Mouse (Mus musculus) layer of hippocampus, adult 11-12 months (tissue): Measurements from ENCODE around the gene Elovl6.
A peak's percentile ranks its signal among the peaks of the same experiment; 100 is the strongest.

Experiments used
- DNase-seq: peaks from one replicate; pipeline ENCODE4 v3.0.0; 2022; ENCODE audit warnings: low spot score

The Elovl6 gene

DNA sequence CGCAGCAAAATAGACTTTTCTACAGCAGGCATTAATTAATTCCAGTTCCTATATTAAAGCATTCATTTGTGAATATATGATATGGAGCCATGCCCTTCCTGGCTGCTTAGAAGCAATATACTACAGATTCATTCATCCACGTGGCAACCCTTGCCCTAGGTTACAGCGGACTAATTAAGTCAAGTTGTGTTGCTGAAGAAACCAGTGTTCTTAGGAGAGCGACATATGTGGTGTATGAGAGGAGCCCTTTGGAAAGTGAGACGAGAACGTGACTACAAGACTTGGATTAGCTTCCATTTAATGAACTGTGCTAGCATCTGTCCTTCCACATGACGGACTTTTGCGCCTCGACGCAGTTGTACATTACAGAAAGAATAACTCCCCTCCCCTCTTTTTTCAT, 115.2 kb downstream of the Elovl6 start:
- DNase-seq = no peak

DNA sequence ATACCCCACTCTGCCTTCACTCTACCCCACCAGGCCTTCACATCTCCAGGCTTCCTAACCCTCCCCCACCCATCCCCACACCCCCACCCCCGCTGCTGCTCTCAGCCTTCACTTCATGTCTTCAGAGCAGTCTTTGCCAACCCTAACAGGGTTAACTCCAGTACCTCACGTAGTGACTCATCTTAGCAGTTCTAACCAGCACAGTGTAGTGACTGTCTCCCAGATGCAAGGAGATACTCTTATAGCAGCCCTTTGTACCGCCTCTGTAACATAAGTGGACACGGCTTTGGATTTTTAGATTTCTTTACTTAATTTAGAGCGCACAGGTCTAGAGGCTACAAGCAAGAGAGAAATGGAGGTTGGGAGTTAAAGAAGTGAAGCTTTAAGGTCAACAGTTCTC, 116.4 kb downstream of the Elovl6 start:
- DNase-seq = no peak

- peak; percentile 65 for DNase-seq
Observed at GRCm38 (mm10) chr3:129649586-129650292, 117.6 kb downstream of the Elovl6 start.

- no peak for DNase-seq
Observed at GRCm38 (mm10) chr3:129650293-129650612, 118.1 kb downstream of the Elovl6 start.

- DNase-seq = no peak
Observed at GRCm38 (mm10) chr3:129650931-129651330, 118.8 kb downstream of the Elovl6 start.

DNA sequence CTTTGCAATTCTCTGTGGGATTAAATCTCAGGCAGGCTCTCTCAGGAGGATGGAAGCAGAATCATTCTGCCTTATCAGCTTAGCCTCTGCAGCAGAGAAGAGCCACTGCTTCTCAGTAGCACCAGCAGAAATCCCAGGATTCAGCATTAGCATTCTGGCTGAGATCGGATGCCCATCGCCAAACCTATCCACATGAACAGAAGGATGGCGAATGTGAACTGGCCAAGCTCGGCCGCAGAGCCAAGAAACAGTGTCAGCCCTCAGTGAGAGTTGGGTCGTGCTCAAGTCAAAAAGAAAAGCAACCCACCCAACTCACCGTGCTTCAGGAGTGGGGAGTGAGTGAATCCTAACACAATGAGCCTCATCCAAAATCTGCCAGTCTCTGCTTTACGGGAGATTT, 119.6 kb downstream of the Elovl6 start:
- no peak for DNase-seq

DNA sequence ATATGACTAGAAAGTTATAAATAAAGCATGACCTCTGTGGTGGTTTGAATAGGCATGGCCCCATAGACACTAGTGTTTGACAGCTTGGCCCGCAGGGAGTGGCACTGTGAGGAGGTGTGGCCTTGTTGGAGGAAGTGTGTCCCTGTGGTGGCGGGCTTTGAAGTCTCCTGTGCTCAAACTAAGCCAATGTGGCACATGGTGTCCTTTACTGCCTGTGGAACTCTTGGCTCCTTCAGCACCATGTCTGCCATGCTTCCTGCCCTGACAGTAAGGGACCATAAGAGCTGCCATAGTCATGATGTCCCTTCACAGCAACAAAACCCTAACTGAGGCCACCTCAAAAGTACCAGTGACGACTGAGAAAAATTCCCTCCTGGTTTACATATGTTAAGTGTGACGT, 120.3 kb downstream of the Elovl6 start:
- no peak for DNase-seq

DNA sequence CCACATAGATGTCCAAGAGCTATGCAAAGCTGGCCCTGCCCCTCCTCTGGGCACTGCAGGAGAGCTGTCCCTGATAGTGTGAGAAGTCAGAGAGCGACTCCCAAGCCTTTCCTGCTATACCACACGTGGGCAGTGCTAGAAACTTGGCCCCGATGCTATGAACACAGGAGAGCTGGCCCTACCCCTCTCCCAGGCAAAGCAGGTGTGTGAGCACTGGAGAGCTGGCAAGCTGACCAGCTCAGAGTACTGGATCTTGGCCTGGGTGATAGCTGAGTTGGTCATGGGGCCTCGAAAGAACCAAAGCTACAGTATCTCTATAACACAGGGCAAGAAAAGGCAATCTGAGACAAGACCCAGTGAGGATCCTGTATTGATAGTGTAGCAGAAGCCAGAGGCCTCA, 124.4 kb downstream of the Elovl6 start:
- no peak for DNase-seq

DNA sequence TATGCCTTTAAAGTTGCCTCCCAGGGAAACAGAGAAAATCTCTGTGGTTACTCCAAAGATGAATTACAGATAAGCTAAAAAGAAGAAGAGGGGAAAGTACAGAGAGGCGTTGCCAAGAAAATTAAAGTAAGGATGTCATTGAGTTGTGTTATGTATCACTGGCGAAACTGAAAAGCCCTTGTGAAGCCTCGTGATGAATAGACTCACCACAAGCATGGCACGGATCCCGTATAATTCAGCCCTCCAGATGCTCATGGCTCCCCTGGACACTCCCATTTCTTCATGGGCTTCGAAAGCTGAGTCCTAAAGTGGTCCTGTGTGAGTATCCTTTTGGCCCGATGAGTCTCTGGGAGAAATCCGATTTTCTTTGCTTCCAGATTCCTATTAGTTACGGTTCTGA, 125.1 kb downstream of the Elovl6 start:
- DNase-seq = no peak

DNA sequence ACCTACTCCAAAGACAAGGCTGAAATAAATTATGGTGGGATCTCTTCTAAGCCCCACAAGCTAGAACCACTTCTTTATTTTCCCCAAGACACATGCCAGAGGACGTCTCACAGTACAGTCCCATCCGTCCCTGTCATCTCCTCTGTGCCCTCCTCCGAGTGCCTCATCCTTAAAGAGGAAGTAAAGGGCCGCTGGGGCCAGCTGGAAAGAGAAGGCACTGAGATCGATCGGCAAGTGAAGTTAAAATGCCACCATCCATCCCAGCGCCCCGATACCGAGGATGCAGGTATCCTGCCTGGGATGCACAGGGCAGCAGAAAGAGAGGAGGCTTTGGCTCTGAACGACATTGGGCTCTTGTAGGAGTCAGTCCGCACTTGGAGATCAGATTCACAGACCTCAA, 125.6 kb downstream of the Elovl6 start:
- DNase-seq = no peak

- DNase-seq = no peak
Observed at GRCm38 (mm10) chr3:129658776-129659175, 126.6 kb downstream of the Elovl6 start.

- DNase-seq = no peak
Observed at GRCm38 (mm10) chr3:129663906-129664305, 131.8 kb downstream of the Elovl6 start.

- DNase-seq = no peak
Observed at GRCm38 (mm10) chr3:129675923-129676322, 143.8 kb downstream of the Elovl6 start.

- peak; percentile 47 for DNase-seq
Observed at GRCm38 (mm10) chr3:129680258-129680657, 148.1 kb downstream of the Elovl6 start.

DNA sequence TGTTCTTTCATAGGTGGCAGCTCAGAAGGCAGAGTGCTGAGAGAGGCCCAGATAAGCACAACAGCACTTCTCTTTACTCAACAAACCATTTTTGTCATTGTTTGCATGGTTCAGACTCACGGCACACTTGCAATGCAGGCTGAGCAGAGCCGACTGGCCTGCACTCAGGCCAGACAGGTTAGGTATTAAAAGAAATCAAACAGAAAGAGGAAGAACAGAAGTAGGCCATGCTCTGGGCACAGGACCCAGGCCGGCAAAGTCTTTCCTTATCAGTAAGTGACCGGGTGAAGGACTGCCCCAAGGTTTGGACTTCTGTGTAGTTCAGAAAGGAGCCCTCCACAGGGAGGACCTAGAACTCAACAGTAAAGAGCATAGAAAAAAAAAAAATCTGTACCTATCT, 149.7 kb downstream of the Elovl6 start:
- DNase-seq = no peak

- peak; percentile 68 for DNase-seq
Observed at GRCm38 (mm10) chr3:129682389-129682788, 150.2 kb downstream of the Elovl6 start.

GRCm38 (mm10) chr3:129683060-129683679, 151.0 kb downstream of the Elovl6 start:
- DNase-seq = peak; percentile 23

DNA sequence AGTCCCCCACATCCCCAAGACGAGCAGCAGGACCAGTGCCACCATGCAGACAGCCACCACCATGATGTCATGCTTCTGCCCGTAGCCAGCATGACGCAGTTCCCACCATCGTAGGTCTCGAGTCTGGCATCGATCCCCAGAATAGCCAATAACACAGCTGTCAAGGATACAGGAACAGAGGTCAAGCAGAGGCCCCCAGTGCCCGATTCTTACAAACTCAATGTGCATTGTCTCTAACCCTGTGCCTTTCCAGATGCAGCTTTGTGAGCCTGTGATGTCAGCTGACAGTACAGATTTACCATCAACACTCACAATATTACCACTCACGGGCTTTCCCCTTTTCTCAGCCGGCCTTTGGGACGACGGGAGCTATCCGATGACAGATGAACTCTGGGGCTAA, 154.0 kb downstream of the Elovl6 start:
- no peak for DNase-seq

DNA sequence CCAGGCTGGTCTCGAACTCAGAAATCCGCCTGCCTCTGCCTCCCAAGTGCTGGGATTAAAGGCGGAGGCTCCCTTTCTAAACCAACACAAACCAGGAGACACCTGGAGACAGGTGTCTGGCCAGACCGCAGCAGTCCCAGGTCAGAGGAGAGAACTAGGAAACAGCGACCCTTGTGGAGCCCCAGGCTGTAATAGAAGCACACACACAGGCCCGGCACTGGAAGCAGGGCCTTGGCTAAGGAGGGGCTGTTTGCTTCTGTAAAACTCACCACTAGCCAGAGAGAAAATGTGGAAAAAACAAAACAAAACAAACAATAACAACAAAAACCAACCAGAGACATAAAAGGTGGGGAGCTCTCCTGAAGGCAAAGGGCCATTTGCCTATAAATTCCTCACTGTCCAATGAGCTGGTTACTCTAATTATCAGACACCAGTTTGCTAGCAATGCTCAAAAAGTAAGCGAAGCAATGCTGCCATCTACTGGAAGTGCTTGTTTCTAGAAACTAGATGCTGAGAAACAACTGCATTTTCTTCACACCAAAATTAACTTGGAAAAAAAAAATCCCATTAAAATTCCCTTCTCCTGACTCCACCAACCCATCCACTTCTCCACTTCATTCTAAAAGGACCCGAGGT, 154.7 kb downstream of the Elovl6 start:
- DNase-seq = peak; percentile 84

GRCm38 (mm10) chr3:129687429-129687828, 155.3 kb downstream of the Elovl6 start:
- no peak for DNase-seq
